Mouse (Mus musculus) intestine, postnatal 0 days (tissue): ENCODE measurements around the gene Mt2. TPM values are rescaled to one million over a fixed set of nuclear protein-coding genes. Genes with fewer than 3 reads are reported as not detected.
A peak's percentile ranks its signal among the peaks of the same experiment; 100 is the strongest.

Experiments used
- ATAC-seq: fragments of 200-750 bp; cut with Nextera tagmentation; 2 replicates; pipeline ENCODE4 v1.8.0; 2017; ENCODE audit warnings: mild to moderate bottlenecking, moderate TSS enrichment, moderate library complexity
- H3K27ac ChIP-seq: fragments of 300-500 bp; sonication (generic); 2 replicates; pipeline ENCODE4 v1.5.1; 2014; ENCODE audit warnings: mild to moderate bottlenecking, low read depth, low read length, moderate library complexity
- H3K27me3 ChIP-seq: fragments of 300-500 bp; sonication (generic); replicated peaks from 2 replicates; pipeline ENCODE4 v1.6.1; 2014; ENCODE audit warnings: low read length, mixed read lengths; ENCODE audit not compliant: control insufficient read depth, insufficient read depth
- H3K36me3 ChIP-seq: fragments of 300-500 bp; sonication (generic); 2 replicates; pipeline ENCODE4 v1.6.1; 2014; ENCODE audit warnings: mild to moderate bottlenecking, moderate library complexity; ENCODE audit not compliant: control insufficient read depth, insufficient read depth
- H3K4me1 ChIP-seq: fragments of 300-500 bp; sonication (generic); replicated peaks from 2 replicates; pipeline ENCODE4 v1.6.1; 2014; ENCODE audit warnings: antibody characterized with exemption, low read length, mixed read lengths; ENCODE audit not compliant: control insufficient read depth, insufficient read depth
- H3K4me2 ChIP-seq: fragments of 300-500 bp; sonication (generic); replicated peaks from 2 replicates; pipeline ENCODE4 v1.6.1; 2014; ENCODE audit warnings: low read depth, mild to moderate bottlenecking, moderate library complexity
- H3K4me3 ChIP-seq: fragments of 300-500 bp; sonication (generic); 2 replicates; pipeline ENCODE4 v1.5.1; 2014; ENCODE audit warnings: low read depth, low read length
- H3K9ac ChIP-seq: fragments of 300-500 bp; sonication (generic); 2 replicates; pipeline ENCODE4 v1.6.1; 2014; ENCODE audit warnings: mild to moderate bottlenecking, low read depth, low read length
- H3K9me3 ChIP-seq: fragments of 300-500 bp; sonication (generic); 2 replicates; pipeline ENCODE4 v1.6.1; 2016; ENCODE audit warnings: mixed run types; ENCODE audit not compliant: control insufficient read depth
- CTCF ChIP-seq: sonication (generic); IDR thresholded peaks from 2 replicates; pipeline ENCODE4 v1.5.1; 2016; ENCODE audit warnings: low read depth, mild to moderate bottlenecking, control low read depth, antibody characterized with exemption, moderate library complexity
- WGBS: fragments of 180-500 bp; shearing (Covaris S2); extraction: QIAGEN DNeasy Blood & Tissue Kit; methylation state at CpG from one replicate; pipeline ENCODE4 v1.1.7; 2014; 5-methylcytosine and 5-hydroxymethylcytosine counted together
- polyA plus RNA-seq: library from polyadenylated mRNA; unstranded; fragments of >200 nt; fragmentation: Nextera tagmentation; extraction: Ambion mirVana; gene quantifications from 2 replicates; pipeline ENCODE4 v1.2.1, GENCODE M21; 2015

Gene Mt2
- polyA plus RNA-seq, 1 experiment from 2014 or later = 224 TPM

DNA sequence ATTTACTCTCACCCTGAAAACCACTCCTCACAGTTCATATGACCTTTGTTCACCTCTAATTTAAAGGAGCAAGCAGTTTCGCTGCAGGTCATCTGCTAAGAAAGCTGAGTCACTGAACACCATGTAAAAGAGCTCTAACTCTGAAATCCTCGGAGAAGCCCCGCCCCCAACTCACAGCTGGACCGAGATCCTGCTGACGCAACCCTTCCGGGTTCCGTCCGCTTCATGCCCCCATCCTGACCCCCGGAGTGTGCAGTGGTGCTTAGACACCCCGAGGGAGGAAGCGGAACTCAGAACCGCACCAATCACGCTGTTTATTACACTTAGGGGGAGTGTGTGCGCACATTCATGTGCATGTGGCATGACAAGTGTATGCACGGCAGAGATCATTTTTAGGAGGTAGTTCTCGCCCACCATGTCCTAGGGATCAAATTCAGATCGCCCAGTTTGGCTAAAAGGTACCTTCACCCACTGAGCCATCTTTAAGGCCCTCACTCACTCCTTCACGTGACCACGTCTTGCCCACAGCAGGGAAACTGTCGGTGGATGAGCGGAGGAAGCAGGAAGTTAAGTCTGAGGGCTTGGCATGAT lies 18.7 kb downstream of the Mt2 start:
- Histone ChIP-seq H3K4me1 (0 out of 2 replicates have a peak, but pooled peaks cover 5% of the 10 kb centered on the region), H3K4me2 (peak overlapping the region; percentile 62), H3K36me3 (no peaks in the 10 kb centered on the region), H3K27ac (peak overlapping the region; percentile 60; the same call in 1 of the 2 replicates), H3K9ac (no peak overlapping the region), H3K9me3 (no peaks in the 10 kb centered on the region), H3K27me3 (no peaks in the 10 kb centered on the region), H3K4me3 (peak overlapping the region; percentile 26)
- peak; percentile 40 for ATAC-seq
- TF ChIP-seq CTCF = no peak
- WGBS = 20% methylated on average over 21 of the region's 21 CpGs

DNA sequence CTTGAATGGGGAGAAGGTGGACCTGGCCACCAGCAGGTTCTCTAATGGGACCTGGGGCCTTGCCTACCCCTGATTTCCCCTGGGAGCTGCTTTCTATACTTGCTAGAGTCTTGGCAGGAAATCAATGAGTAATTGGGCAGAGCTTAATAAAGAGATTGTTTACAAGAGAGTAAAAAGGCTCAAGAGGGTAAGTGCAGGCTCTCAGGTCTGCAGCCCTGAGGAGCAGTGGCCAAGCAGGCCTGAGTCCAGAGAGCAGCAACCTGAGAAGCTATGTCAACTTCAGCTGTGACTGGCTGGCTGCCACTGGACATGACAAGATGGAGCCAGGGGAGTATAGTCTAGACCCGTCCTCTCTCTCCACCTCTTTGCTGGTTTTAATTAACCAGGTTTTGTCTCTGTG lies 20.5 kb downstream of the Mt2 start:
- ATAC-seq = no peak
- Histone ChIP-seq H3K9ac (no peak overlapping the region), H3K36me3 (no peaks in the 10 kb centered on the region), H3K27me3 (no peaks in the 10 kb centered on the region), H3K27ac (no peak overlapping the region), H3K4me2 (no peak overlapping the region), H3K9me3 (no peaks in the 10 kb centered on the region), H3K4me1 (no peaks in the 10 kb centered on the region), H3K4me3 (no peak overlapping the region)
- TF ChIP-seq CTCF = no peak
- WGBS = 85% methylated on average over 1 of the region's 1 CpGs

DNA sequence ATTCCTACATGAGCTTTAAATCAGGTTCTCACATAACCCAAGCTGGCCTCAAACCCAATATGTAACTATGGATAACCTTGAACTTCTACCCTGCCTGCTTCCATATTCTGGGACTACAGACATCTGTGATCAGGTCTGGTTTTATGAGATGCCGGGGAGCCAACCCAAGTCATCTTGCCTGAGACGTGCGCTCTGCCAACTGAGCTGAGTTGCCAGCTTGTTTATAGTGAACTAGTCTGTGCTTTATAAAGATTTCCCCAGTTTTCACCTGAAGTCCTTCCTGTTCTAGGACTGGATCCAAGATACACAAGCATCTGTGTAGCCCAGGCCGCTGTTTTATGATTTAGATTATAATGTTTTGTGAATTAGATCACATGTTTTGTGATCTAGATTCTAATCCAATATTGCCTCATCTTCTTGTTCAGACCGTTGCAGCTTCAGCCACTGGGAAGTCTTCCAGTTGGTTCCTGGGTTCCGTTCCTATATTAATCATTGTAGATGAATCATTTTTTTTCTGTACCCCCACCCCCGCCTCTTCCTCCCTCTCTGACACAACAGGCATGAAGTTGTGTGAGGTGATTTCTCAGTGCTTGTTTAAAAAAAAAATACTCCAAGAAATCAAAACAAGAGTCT lies 22.2 kb downstream of the Mt2 start:
- no peaks in the 10 kb centered on the region for H3K36me3 ChIP-seq
- H3K4me2 ChIP-seq = no peak overlapping the region
- no peaks in the 10 kb centered on the region for H3K9me3 ChIP-seq
- H3K27ac ChIP-seq = no peak overlapping the region
- no peak overlapping the region for H3K9ac ChIP-seq
- H3K27me3 ChIP-seq = no peaks in the 10 kb centered on the region
- no peak overlapping the region for H3K4me3 ChIP-seq
- no peaks in the 10 kb centered on the region for H3K4me1 ChIP-seq
- WGBS = 78% methylated on average over 7 of the region's 7 CpGs
- no peak for ATAC-seq
- no peak for TF ChIP-seq CTCF

DNA sequence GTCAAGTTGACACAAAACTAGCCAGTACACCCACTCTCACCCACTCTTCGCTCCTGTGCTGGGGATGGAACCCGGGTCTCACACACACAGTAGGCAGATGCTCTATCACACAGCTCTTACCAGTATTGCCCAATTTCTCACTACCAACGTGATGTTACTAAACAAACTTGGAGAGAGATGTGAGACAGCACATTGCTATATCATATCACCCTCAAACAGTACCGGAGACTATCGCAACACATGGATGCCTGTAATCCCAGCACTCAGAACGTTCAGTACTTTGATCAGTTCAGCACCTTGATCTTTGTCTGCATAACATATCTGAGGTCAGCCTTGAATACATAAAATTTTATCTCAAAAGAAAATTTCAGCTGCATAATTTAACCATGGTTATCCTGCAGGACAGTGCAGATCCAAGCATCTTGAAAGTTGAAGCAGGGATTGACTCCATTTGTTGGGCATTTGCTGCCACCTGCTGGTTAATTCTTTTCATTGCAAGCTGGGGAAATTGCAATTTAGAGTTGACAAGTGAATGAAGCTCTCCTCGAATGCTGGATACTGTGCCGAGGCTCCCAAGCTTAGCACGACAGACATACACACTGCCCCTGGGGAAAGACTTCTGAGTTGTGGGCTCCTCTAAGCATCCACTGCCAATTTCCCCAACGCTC lies 26.9 kb downstream of the Mt2 start:
- ATAC-seq = peak; percentile 37; the same call in 1 of the 2 replicates
- TF ChIP-seq CTCF = peak; percentile 85
- Histone ChIP-seq H3K4me3 (no peak overlapping the region), H3K27ac (no peak overlapping the region), H3K36me3 (no peaks in the 10 kb centered on the region), H3K9ac (no peak overlapping the region), H3K27me3 (no peaks in the 10 kb centered on the region), H3K4me1 (no peaks in the 10 kb centered on the region), H3K4me2 (no peak overlapping the region), H3K9me3 (no peaks in the 10 kb centered on the region)
- WGBS = 42% methylated on average over 10 of the region's 10 CpGs

DNA sequence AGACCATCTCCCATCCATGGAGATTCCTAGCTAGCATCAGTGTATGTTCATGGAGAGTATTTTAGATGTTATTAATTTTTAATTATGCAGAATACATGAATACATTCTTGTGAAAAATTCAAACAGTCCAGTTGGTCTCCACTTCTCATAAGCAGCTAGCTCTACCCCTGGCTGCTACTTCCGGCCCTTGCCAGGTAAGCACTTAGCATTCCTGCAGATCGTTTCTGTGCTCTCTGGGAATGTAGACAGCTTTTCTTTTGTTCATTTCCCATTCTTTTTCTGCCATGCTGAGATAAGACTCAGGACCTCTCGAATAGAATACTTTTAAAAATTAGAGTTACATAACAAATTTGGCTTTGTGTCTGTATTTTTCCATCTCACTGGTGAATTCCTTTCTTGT lies 31.6 kb downstream of the Mt2 start:
- no peaks in the 10 kb centered on the region for H3K9me3 ChIP-seq
- TF ChIP-seq CTCF = no peak
- no peak overlapping the region for H3K4me2 ChIP-seq
- no peaks in the 10 kb centered on the region for H3K27me3 ChIP-seq
- no peak overlapping the region for H3K9ac ChIP-seq
- no peak overlapping the region for H3K4me3 ChIP-seq
- no peaks in the 10 kb centered on the region for H3K4me1 ChIP-seq
- ATAC-seq = no peak
- H3K27ac ChIP-seq = no peak overlapping the region
- 60% methylated on average over 3 of the region's 3 CpGs for WGBS
- no peaks in the 10 kb centered on the region for H3K36me3 ChIP-seq

DNA sequence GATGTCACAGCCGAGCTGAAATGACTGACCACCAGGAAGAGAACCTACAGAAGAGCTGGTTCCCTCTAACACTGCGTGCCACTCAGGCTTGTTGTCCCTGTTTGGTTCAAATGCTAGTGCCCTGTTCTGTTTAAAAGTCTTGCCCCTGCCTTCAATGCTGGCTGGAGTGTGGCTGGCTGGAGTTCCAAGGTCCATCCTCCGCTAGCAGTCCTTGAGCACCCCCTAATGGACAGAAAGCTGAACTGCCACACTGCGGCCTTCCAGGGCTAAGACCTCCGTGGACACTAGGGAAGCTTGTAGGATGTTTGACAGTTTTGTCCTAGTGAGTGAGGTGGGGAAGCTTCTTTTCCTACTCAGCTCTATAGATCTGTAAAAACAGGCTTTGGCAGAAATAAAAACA lies 33.3 kb downstream of the Mt2 start:
- H3K4me3 ChIP-seq = no peak overlapping the region

More for the DNA sequence above, 33.3 kb downstream of the Mt2 start:
- no peak overlapping the region for H3K4me2 ChIP-seq
- 17% methylated on average over 5 of the region's 5 CpGs for WGBS
- H3K36me3 ChIP-seq = no peaks in the 10 kb centered on the region
- TF ChIP-seq CTCF = peak; percentile 98
- no peak overlapping the region for H3K27ac ChIP-seq
- no peaks in the 10 kb centered on the region for H3K27me3 ChIP-seq
- no peaks in the 10 kb centered on the region for H3K4me1 ChIP-seq
- H3K9me3 ChIP-seq = no peaks in the 10 kb centered on the region
- peak; percentile 70 for ATAC-seq
- H3K9ac ChIP-seq = no peak overlapping the region
